Mouse (Mus musculus) ES-Bruce4 (cell line): ENCODE data around the gene Tspan9. TPM values are rescaled to one million over a fixed set of nuclear protein-coding genes. Genes with fewer than 3 reads are reported as not detected.

Experiments
- H3K27ac ChIP-seq: 2 replicates; pipeline ENCODE4 v1.5.1; 2012; ENCODE audit warnings: low read length, inconsistent platforms; ENCODE audit not compliant: insufficient read depth
- H3K27me3 ChIP-seq: 2 replicates; pipeline ENCODE4 v1.6.1; 2012; ENCODE audit warnings: mild to moderate bottlenecking, low read length, inconsistent platforms; ENCODE audit not compliant: control insufficient read depth, poor library complexity, insufficient read depth, severe bottlenecking
- H3K36me3 ChIP-seq: 2 replicates; pipeline ENCODE4 v1.6.1; 2012; ENCODE audit warnings: inconsistent platforms, mild to moderate bottlenecking, low read length, moderate library complexity; ENCODE audit not compliant: control insufficient read depth, poor library complexity, insufficient read depth, severe bottlenecking
- H3K4me1 ChIP-seq: one replicate; pipeline ENCODE4 v1.8.1; 2011; ENCODE audit warnings: low read length; ENCODE audit not compliant: control insufficient read depth, insufficient read depth
- H3K4me3 ChIP-seq: 2 replicates; pipeline ENCODE4 v1.5.1; 2011; ENCODE audit warnings: low read depth, mild to moderate bottlenecking, low read length
- H3K9ac ChIP-seq: 2 replicates; pipeline ENCODE4 v1.6.1; 2012; ENCODE audit warnings: low read depth, mild to moderate bottlenecking, inconsistent platforms; ENCODE audit not compliant: poor library complexity, severe bottlenecking
- H3K9me3 ChIP-seq: replicated peaks from 2 replicates; pipeline ENCODE4 v1.6.1; 2012; ENCODE audit warnings: mild to moderate bottlenecking, low read length, inconsistent platforms; ENCODE audit not compliant: control insufficient read depth, poor library complexity, insufficient read depth, severe bottlenecking
- CTCF ChIP-seq: IDR thresholded peaks from one replicate; pipeline ENCODE4 v1.8.1; 2011; ENCODE audit warnings: low read depth, low read length
- EP300 ChIP-seq: IDR thresholded peaks from 2 replicates; pipeline ENCODE4 v1.6.1; 2011; ENCODE audit warnings: low read depth, low read length; ENCODE audit not compliant: insufficient read depth
- POLR2A ChIP-seq: IDR thresholded peaks from one replicate; pipeline ENCODE4 v1.8.1; 2011; ENCODE audit warnings: low read length; ENCODE audit not compliant: insufficient read depth
- polyA plus RNA-seq: library from polyadenylated mRNA; stranded (reverse); fragments of >200 nt; gene quantifications from 2 replicates; pipeline ENCODE4 v1.2.4, GENCODE M21; 2011; ENCODE audit warnings: low read depth; ENCODE audit not compliant: missing spikeins, insufficient read depth, insufficient read length

Tspan9 gene
- polyA plus RNA-seq, 1 experiment, result 90.5 TPM

- Histone ChIP-seq H3K9me3 (no peaks in the 10 kb centered on the region), H3K36me3 (no peaks in the 10 kb centered on the region), H3K9ac (no peak overlapping the region), H3K27ac (no peak overlapping the region), H3K27me3 (no peaks in the 10 kb centered on the region), H3K4me3 (no peak overlapping the region), H3K4me1 (peaks cover 5% of the 10 kb centered on the region)
- no peak for TF ChIP-seq POLR2A
- no peak for TF ChIP-seq EP300
- no peak for TF ChIP-seq CTCF
These were observed 104.8 kb downstream of the Tspan9 start for GRCm38 (mm10) chr6:128038568-128038967.

GRCm38 (mm10) chr6:128036597-128036996, 106.8 kb downstream of the Tspan9 start:
- H3K36me3 ChIP-seq, result no peaks in the 10 kb centered on the region

GRCm38 (mm10) chr6:128035930-128036309, 107.5 kb downstream of the Tspan9 start:
- no peak overlapping the region for H3K27ac ChIP-seq
- peaks cover 5% of the 10 kb centered on the region for H3K4me1 ChIP-seq
- H3K9me3 ChIP-seq, result no peaks in the 10 kb centered on the region
- H3K4me3 ChIP-seq, result peak overlapping the region; percentile 33
- peak overlapping the region; percentile 28 for H3K9ac ChIP-seq
- TF ChIP-seq EP300, result no peak
- TF ChIP-seq CTCF, result peak; percentile 23
- no peak for TF ChIP-seq POLR2A
- H3K27me3 ChIP-seq, result no peaks in the 10 kb centered on the region
- no peaks in the 10 kb centered on the region for H3K36me3 ChIP-seq

More at GRCm38 (mm10) chr6:128036597-128036996, 106.8 kb downstream of the Tspan9 start:
- peaks cover 5% of the 10 kb centered on the region for H3K4me1 ChIP-seq
- no peak for TF ChIP-seq CTCF
- no peak for TF ChIP-seq EP300
- TF ChIP-seq POLR2A, result no peak
- H3K9me3 ChIP-seq, result no peaks in the 10 kb centered on the region
- no peaks in the 10 kb centered on the region for H3K27me3 ChIP-seq
- H3K27ac ChIP-seq, result no peak overlapping the region
- no peak overlapping the region for H3K9ac ChIP-seq
- H3K4me3 ChIP-seq, result no peak overlapping the region

- H3K27ac ChIP-seq, result no peak overlapping the region
- H3K27me3 ChIP-seq, result no peaks in the 10 kb centered on the region
These were observed 108.0 kb downstream of the Tspan9 start for GRCm38 (mm10) chr6:128035250-128035929.

GRCm38 (mm10) chr6:128034317-128035249, 108.8 kb downstream of the Tspan9 start:
- Histone ChIP-seq H3K9me3 (no peaks in the 10 kb centered on the region), H3K27ac (no peak overlapping the region), H3K36me3 (no peaks in the 10 kb centered on the region), H3K27me3 (no peaks in the 10 kb centered on the region), H3K4me1 (peaks cover 5% of the 10 kb centered on the region), H3K4me3 (peak overlapping the region; percentile 68), H3K9ac (peak overlapping the region; percentile 65)
- TF ChIP-seq CTCF (peak; percentile 16), EP300 (no peak), POLR2A (no peak)

More at GRCm38 (mm10) chr6:128035250-128035929, 108.0 kb downstream of the Tspan9 start:
- no peak for TF ChIP-seq CTCF
- no peak for TF ChIP-seq EP300
- TF ChIP-seq POLR2A, result no peak
- peak overlapping the region; percentile 33 for H3K4me3 ChIP-seq
- no peaks in the 10 kb centered on the region for H3K9me3 ChIP-seq
- no peaks in the 10 kb centered on the region for H3K36me3 ChIP-seq
- peak overlapping the region; percentile 28 for H3K9ac ChIP-seq
- H3K4me1 ChIP-seq, result peaks cover 5% of the 10 kb centered on the region
